Mouse (Mus musculus): Measurements from ENCODE around the gene Dnajc13. TPM values are rescaled to one million over a fixed set of nuclear protein-coding genes. Genes with fewer than 3 reads are reported as not detected.

Dnajc13 gene
- polyA plus RNA-seq, 1 experiment from 2014 or later = 23.1 TPM

- H3K27ac ChIP-seq (ENCODE audit: poor library complexity, severe bottlenecking) = no peak overlapping the region
- 0 out of 2 replicates have a peak, but pooled peaks cover 2% of the 10 kb centered on the region for H3K36me3 ChIP-seq
- no peaks in the 10 kb centered on the region for H3K9me3 ChIP-seq (replicated peaks)
- no peak overlapping the region for H3K9ac ChIP-seq
- whole genome bisulfite sequencing = 66% methylated on average over 2 of the region's 2 CpGs
- no peak for ATAC-seq (ENCODE audit: insufficient number of reproducible peaks, low FRiP score)
- no peak overlapping the region for H3K4me2 ChIP-seq
- H3K4me3 ChIP-seq = no peak overlapping the region
- H3K4me1 ChIP-seq (replicated peaks) = peaks cover 34% of the 10 kb centered on the region
- no peaks in the 10 kb centered on the region for H3K27me3 ChIP-seq (replicated peaks)
Measured at GRCm38 (mm10) chr9:104256085-104256484, 6.6 kb downstream of the Dnajc13 start.

DNA sequence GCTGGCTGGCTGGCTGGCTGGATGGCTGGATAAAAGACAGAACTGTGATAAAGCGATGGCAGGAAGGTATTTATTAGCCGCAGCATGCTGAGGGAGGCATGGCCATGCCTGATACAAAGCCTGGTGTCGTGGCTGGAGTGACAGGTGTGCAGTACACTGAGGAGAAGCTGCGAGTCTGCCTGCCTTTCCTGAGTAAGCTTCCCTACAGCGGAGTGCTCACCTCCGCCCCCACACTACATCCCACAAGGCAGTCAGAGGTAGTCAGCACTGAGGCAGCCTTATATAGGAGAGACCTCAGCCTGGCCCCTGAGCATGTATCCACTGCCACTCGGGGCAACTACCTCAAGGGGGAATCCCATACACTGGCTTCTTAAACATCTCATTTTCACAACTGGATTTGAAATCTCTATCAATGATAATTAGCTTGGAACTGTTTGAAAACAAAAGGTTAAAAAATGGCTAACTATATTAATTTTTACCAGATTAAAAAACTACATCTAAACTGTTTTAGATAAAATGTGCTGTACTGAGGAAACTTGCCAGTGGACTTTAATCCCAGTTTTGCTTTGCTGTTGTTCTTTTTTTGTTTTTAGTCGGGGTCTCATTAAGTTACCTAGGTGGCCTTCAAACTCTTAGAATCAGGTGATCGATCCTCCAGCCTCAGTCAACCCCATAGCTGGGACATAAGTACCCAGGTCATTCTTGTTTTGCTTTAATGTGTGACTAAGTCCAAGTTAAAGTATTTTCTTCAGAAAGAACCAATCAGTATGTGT, 8.1 kb downstream of the Dnajc13 start:
- ATAC-seq (ENCODE audit: insufficient number of reproducible peaks, low FRiP score) = 0 out of 2 replicates have a peak, but pooled peaks have one; percentile 6
- Histone ChIP-seq H3K27ac (ENCODE audit: poor library complexity, severe bottlenecking) (no peak overlapping the region), H3K4me2 (no peak overlapping the region), H3K4me1 (replicated peaks) (peaks cover 30% of the 10 kb centered on the region), H3K4me3 (no peak overlapping the region), H3K36me3 (0 out of 2 replicates have a peak, but pooled peaks cover 2% of the 10 kb centered on the region), H3K9me3 (replicated peaks) (no peaks in the 10 kb centered on the region), H3K27me3 (replicated peaks) (no peaks in the 10 kb centered on the region), H3K9ac (no peak overlapping the region)
- WGBS = 53% methylated on average over 9 of the region's 9 CpGs

GRCm38 (mm10) chr9:104252637-104253036, 10.1 kb downstream of the Dnajc13 start:
- Histone ChIP-seq H3K36me3 (no peaks in the 10 kb centered on the region), H3K9ac (no peak overlapping the region), H3K9me3 (replicated peaks) (no peaks in the 10 kb centered on the region), H3K4me1 (replicated peaks) (peaks cover 30% of the 10 kb centered on the region), H3K27ac (ENCODE audit: poor library complexity, severe bottlenecking) (no peak overlapping the region), H3K27me3 (replicated peaks) (no peaks in the 10 kb centered on the region), H3K4me3 (no peak overlapping the region), H3K4me2 (no peak overlapping the region)
- no peak for ATAC-seq (ENCODE audit: insufficient number of reproducible peaks, low FRiP score)
- 86% methylated on average over 3 of the region's 3 CpGs for WGBS

DNA sequence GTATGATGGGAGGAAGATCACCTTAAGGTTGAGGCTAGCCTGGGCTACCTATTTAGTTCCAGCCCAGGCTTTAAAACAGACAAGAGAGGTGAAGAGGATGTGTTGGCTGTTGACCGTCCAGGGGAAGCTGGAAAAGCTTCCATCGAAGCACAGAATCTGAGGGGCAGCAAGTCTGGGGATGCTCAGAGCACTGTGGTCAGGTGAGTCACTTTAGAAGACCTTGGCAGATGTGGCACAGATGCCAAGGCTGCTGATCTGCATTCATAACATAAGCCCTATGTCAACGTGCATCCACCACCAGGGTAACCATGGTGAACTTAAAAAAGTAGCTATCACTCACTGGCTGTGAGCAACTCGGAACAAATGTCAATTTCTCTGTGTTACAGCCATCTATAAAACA, 11.0 kb downstream of the Dnajc13 start:
- Histone ChIP-seq H3K4me3 (no peak overlapping the region), H3K9ac (no peak overlapping the region), H3K9me3 (replicated peaks) (no peaks in the 10 kb centered on the region), H3K4me2 (no peak overlapping the region), H3K27me3 (replicated peaks) (no peaks in the 10 kb centered on the region), H3K4me1 (replicated peaks) (peaks cover 30% of the 10 kb centered on the region), H3K36me3 (0 out of 2 replicates have a peak, but pooled peaks cover 1% of the 10 kb centered on the region), H3K27ac (ENCODE audit: poor library complexity, severe bottlenecking) (no peak overlapping the region)
- WGBS = 87% methylated on average over 4 of the region's 4 CpGs
- no peak for ATAC-seq (ENCODE audit: insufficient number of reproducible peaks, low FRiP score)

DNA sequence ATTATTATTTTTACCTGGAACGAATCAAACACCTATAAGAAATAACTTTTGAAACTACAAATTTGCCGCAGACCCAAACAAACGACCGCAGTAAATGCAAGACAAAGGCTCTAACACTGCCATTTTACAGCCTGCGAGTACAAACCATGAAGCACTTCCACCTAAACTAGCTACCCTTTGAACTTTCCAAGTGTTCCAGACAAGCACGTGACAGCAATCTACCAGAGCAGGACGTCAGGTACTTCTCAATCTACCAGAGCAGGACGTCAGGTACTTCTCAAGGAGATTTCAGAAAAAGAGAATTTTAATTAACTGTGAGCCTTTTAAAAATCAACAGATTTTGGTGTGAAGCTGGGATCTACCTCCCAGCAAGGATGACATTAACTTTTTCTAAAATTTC, 11.6 kb downstream of the Dnajc13 start:
- no peak overlapping the region for H3K4me2 ChIP-seq
- no peak for ATAC-seq (ENCODE audit: insufficient number of reproducible peaks, low FRiP score)
- H3K27me3 ChIP-seq (replicated peaks) = no peaks in the 10 kb centered on the region
- H3K27ac ChIP-seq (ENCODE audit: poor library complexity, severe bottlenecking) = no peak overlapping the region
- peaks cover 30% of the 10 kb centered on the region for H3K4me1 ChIP-seq (replicated peaks)
- WGBS = 74% methylated on average over 8 of the region's 8 CpGs
- H3K9me3 ChIP-seq (replicated peaks) = no peaks in the 10 kb centered on the region
- H3K4me3 ChIP-seq = no peak overlapping the region
- H3K36me3 ChIP-seq = peaks cover 7% of the 10 kb centered on the region
- no peak overlapping the region for H3K9ac ChIP-seq

DNA sequence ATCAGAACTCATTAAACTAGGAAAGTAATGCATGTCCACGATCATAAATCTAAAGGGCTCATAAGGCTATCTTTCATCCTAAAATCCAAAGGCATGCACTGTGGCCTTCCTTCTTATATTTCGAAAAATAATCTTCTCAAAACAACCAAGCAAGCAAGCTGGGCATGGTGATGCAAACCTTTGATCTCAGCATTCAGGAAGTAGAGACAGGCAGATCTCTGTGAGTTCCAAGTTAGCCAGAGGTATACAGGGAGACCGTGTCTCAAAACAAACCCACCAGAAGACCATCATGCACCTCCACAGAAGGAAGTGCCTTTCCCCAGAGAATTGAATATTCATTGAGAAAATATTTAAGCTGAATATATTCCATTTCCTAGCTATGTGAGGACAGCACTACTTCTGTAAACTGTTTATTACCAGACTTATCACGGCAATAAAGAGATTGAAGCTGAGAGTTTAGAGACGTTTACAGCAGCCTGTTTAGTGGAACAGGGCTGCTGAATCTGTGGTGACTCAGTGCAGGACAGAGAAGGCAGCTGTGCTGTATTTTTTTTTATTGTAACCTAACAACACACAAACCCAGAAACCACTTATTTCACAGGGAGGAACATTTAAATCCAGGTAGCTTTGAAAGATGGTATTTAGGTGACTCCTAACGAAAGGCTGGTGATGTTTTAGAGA, 15.3 kb downstream of the Dnajc13 start:
- ATAC-seq (ENCODE audit: insufficient number of reproducible peaks, low FRiP score) = no peak
- Histone ChIP-seq H3K27me3 (replicated peaks) (no peaks in the 10 kb centered on the region), H3K9me3 (replicated peaks) (no peaks in the 10 kb centered on the region), H3K4me1 (replicated peaks) (peaks cover 12% of the 10 kb centered on the region), H3K27ac (ENCODE audit: poor library complexity, severe bottlenecking) (no peak overlapping the region), H3K4me2 (no peak overlapping the region), H3K4me3 (no peak overlapping the region), H3K36me3 (peaks cover 25% of the 10 kb centered on the region), H3K9ac (no peak overlapping the region)
- WGBS = 76% methylated on average over 6 of the region's 6 CpGs

DNA sequence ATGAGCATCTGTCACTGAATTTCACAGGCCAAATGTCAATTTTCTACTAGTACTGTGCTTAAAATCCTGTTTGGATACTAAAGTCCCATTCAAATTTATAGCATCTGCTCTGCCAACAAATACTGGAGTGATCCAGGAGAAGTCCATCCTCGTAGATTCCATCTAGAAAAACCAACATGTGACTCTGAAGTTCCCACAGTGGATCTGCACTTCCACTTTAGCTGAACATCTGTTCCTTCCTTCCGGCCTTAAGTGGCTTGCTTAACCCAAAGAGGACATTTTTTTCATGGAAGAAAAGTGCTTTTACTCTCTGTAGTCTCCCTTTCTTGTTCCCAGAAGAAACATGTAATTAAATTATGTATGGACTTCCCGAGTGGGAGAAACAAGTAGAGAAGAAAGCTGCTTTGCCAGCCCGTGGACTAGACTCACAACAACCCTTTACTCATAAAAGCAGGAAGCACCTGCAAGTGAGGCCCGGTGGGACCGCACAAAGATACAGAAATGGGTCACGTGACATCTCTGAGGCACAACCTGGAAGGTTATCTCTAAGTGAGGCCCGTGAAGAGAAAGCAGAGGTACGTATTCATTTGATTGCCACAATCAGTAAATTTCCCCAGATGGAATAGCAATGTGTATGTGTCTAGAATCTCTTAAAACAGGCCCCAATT, 18.8 kb downstream of the Dnajc13 start:
- Histone ChIP-seq H3K9ac (no peak overlapping the region), H3K4me2 (no peak overlapping the region), H3K9me3 (replicated peaks) (0 out of 2 replicates have a peak, but pooled peaks cover 2% of the 10 kb centered on the region), H3K4me1 (replicated peaks) (no peaks in the 10 kb centered on the region; the same call in 1 of the 2 replicates), H3K4me3 (no peak overlapping the region), H3K36me3 (peaks cover 28% of the 10 kb centered on the region), H3K27ac (ENCODE audit: poor library complexity, severe bottlenecking) (no peak overlapping the region), H3K27me3 (replicated peaks) (no peaks in the 10 kb centered on the region)
- WGBS = 80% methylated on average over 9 of the region's 9 CpGs
- ATAC-seq (ENCODE audit: insufficient number of reproducible peaks, low FRiP score) = no peak

DNA sequence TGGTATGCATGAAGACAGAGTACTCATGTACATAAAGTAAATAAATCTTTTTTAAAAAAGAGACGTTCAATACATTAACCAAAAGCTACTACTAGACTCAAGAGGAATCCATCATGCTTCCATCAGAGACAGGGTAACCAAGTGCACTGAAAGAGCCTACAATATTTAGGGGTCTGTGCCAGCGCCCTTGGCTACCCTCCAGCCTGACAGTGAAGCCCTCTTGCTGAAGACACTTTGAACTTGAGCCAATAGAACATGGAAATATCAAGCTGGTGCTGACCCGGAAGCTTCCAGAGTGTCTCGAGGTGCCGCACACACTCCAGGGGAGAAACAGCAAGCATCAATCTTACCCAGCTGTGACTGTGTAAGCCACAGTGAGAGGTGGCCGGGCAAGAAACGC, 22.6 kb downstream of the Dnajc13 start:
- ATAC-seq (ENCODE audit: insufficient number of reproducible peaks, low FRiP score) = no peak
- Histone ChIP-seq H3K4me2 (no peak overlapping the region), H3K27me3 (replicated peaks) (no peaks in the 10 kb centered on the region), H3K4me1 (replicated peaks) (peaks cover 14% of the 10 kb centered on the region), H3K9me3 (replicated peaks) (0 out of 2 replicates have a peak, but pooled peaks cover 2% of the 10 kb centered on the region), H3K36me3 (peaks cover 35% of the 10 kb centered on the region), H3K9ac (no peak overlapping the region), H3K4me3 (no peak overlapping the region), H3K27ac (ENCODE audit: poor library complexity, severe bottlenecking) (no peak overlapping the region)
- WGBS = 91% methylated on average over 7 of the region's 7 CpGs

- H3K36me3 ChIP-seq = peaks cover 37% of the 10 kb centered on the region
- no peak overlapping the region for H3K27ac ChIP-seq (ENCODE audit: poor library complexity, severe bottlenecking)
- WGBS = 93% methylated on average over 8 of the region's 8 CpGs
Measured at GRCm38 (mm10) chr9:104239076-104239475, 23.7 kb downstream of the Dnajc13 start.

GRCm38 (mm10) chr9:104236256-104236930, 26.3 kb downstream of the Dnajc13 start:
- Histone ChIP-seq H3K4me1 (replicated peaks) (peaks cover 31% of the 10 kb centered on the region), H3K27ac (ENCODE audit: poor library complexity, severe bottlenecking) (peak overlapping the region; percentile 41; the same call in 1 of the 2 replicates), H3K27me3 (replicated peaks) (no peaks in the 10 kb centered on the region), H3K4me3 (no peak overlapping the region), H3K4me2 (no peak overlapping the region), H3K9ac (no peak overlapping the region), H3K36me3 (peaks cover 42% of the 10 kb centered on the region), H3K9me3 (replicated peaks) (0 out of 2 replicates have a peak, but pooled peaks cover 2% of the 10 kb centered on the region)
- WGBS = 89% methylated on average over 11 of the region's 11 CpGs
- ATAC-seq (ENCODE audit: insufficient number of reproducible peaks, low FRiP score) = no peak

More at GRCm38 (mm10) chr9:104239076-104239475, 23.7 kb downstream of the Dnajc13 start:
- H3K27me3 ChIP-seq (replicated peaks) = no peaks in the 10 kb centered on the region
- no peak overlapping the region for H3K4me3 ChIP-seq
- ATAC-seq (ENCODE audit: insufficient number of reproducible peaks, low FRiP score) = no peak
- H3K9ac ChIP-seq = no peak overlapping the region
- peaks cover 20% of the 10 kb centered on the region for H3K4me1 ChIP-seq (replicated peaks)
- no peak overlapping the region for H3K4me2 ChIP-seq
- H3K9me3 ChIP-seq (replicated peaks) = 0 out of 2 replicates have a peak, but pooled peaks cover 2% of the 10 kb centered on the region
